In genomic region chr4:120215915-120216591, GRCm38 (mm10) we compare ENCODE assay signal across 8 mouse cellular contexts. TPM values are rescaled to one million over a fixed set of nuclear protein-coding genes. Genes with fewer than 3 reads are reported as not detected.
A peak's percentile ranks its signal among the peaks of the same experiment; 100 is the strongest.
DNase-seq lines count a peak whose midpoint lies in the region; ATAC-seq and TF ChIP-seq lines count a peak whose summit lies in the region.

No protein-coding gene starts in this region.

- DNase-seq in adrenal gland, postnatal 25 days = peak; percentile 73
- DNase-seq in embryonic facial prominence, embryonic 14.5 days (ENCODE audit: low spot score) = peak; percentile 61
- peak; percentile 71 for DNase-seq in heart, postnatal 4 days
- DNase-seq in left cerebral cortex, postnatal 14 days (ENCODE audit: low spot score in 2 of 2) = peak; percentile 58 to 68
- peak; percentile 17 for DNase-seq in thymus, postnatal 25 days

- H3K36me3 ChIP-seq in intestine, postnatal 0 days (ENCODE audit: control insufficient read depth, insufficient read depth) = no peaks in the 10 kb centered on the region
- H3K36me3 ChIP-seq in intestine, embryonic 15.5 days = no peaks in the 10 kb centered on the region
- no peaks in the 10 kb centered on the region for H3K36me3 ChIP-seq in embryonic facial prominence, embryonic 14.5 days (ENCODE audit: control insufficient read depth, insufficient read depth, low read length)
- H3K36me3 ChIP-seq in midbrain, embryonic 16.5 days (ENCODE audit: control insufficient read depth, insufficient read depth, low read length) = no peaks in the 10 kb centered on the region

- intact Hi-C loops in left cerebral cortex, postnatal 14 days (cut with DNase I) = no loop called here

- TF ChIP-seq CTCF in intestine, postnatal 0 days (IDR thresholded peaks at IDR 0.05; ENCODE audit: low read depth) = peak; percentile 80

- 0 out of 2 replicates have a peak, but pooled peaks have one; percentile 24 for ATAC-seq in intestine, postnatal 0 days
- ATAC-seq in intestine, embryonic 15.5 days = no peak
- ATAC-seq in embryonic facial prominence, embryonic 14.5 days (ENCODE audit: low read depth) = no peak
- peak; percentile 47 for ATAC-seq in midbrain, embryonic 16.5 days

- no peaks in the 10 kb centered on the region for H3K27me3 ChIP-seq in intestine, postnatal 0 days (replicated peaks; ENCODE audit: control insufficient read depth, insufficient read depth, low read length)
- no peaks in the 10 kb centered on the region for H3K27me3 ChIP-seq in intestine, embryonic 15.5 days (replicated peaks)
- H3K27me3 ChIP-seq in embryonic facial prominence, embryonic 14.5 days (replicated peaks; ENCODE audit: control insufficient read depth, insufficient read depth, low read length) = no peaks in the 10 kb centered on the region
- H3K27me3 ChIP-seq in midbrain, embryonic 16.5 days (ENCODE audit: control insufficient read depth, insufficient read depth, low read depth, low read length) = no peaks in the 10 kb centered on the region

- no peak overlapping the region for H3K4me2 ChIP-seq in intestine, postnatal 0 days (replicated peaks; ENCODE audit: low read depth)
- H3K4me2 ChIP-seq in intestine, embryonic 15.5 days (replicated peaks) = no peak overlapping the region
- no peak overlapping the region for H3K4me2 ChIP-seq in embryonic facial prominence, embryonic 14.5 days (ENCODE audit: low read depth, low read length)
- H3K4me2 ChIP-seq in midbrain, embryonic 16.5 days (ENCODE audit: low read length) = 0 out of 2 replicates have a peak overlapping the region, but pooled peaks have one; percentile 12

- no peaks in the 10 kb centered on the region for H3K4me1 ChIP-seq in intestine, postnatal 0 days (replicated peaks; ENCODE audit: control insufficient read depth, insufficient read depth, low read length)
- H3K4me1 ChIP-seq in intestine, embryonic 15.5 days (replicated peaks) = peaks cover 18% of the 10 kb centered on the region
- H3K4me1 ChIP-seq in embryonic facial prominence, embryonic 14.5 days (ENCODE audit: control insufficient read depth, insufficient read depth, low read length) = peaks cover 6% of the 10 kb centered on the region
- H3K4me1 ChIP-seq in midbrain, embryonic 16.5 days (ENCODE audit: control insufficient read depth, insufficient read depth, low read length) = no peaks in the 10 kb centered on the region

- no peaks in the 10 kb centered on the region for H3K9me3 ChIP-seq in intestine, postnatal 0 days (ENCODE audit: control insufficient read depth)
- no peaks in the 10 kb centered on the region for H3K9me3 ChIP-seq in intestine, embryonic 15.5 days
- H3K9me3 ChIP-seq in embryonic facial prominence, embryonic 14.5 days (ENCODE audit: control insufficient read depth, low read length) = no peaks in the 10 kb centered on the region
- no peaks in the 10 kb centered on the region for H3K9me3 ChIP-seq in midbrain, embryonic 16.5 days (replicated peaks; ENCODE audit: control insufficient read depth, low read length, poor library complexity, severe bottlenecking)

- no peak overlapping the region for H3K9ac ChIP-seq in intestine, postnatal 0 days (ENCODE audit: low read depth, low read length)
- no peak overlapping the region for H3K9ac ChIP-seq in intestine, embryonic 15.5 days
- H3K9ac ChIP-seq in embryonic facial prominence, embryonic 14.5 days (ENCODE audit: low read depth, low read length) = no peak overlapping the region
- H3K9ac ChIP-seq in midbrain, embryonic 16.5 days (ENCODE audit: low read depth, low read length) = no peak overlapping the region

- H3K4me3 ChIP-seq in intestine, postnatal 0 days (ENCODE audit: low read depth, low read length) = no peak overlapping the region
- H3K4me3 ChIP-seq in intestine, embryonic 15.5 days (replicated peaks) = no peak overlapping the region
- H3K4me3 ChIP-seq in embryonic facial prominence, embryonic 14.5 days (ENCODE audit: low read depth, low read length) = no peak overlapping the region
- H3K4me3 ChIP-seq in midbrain, embryonic 16.5 days (ENCODE audit: low read depth, low read length) = no peak overlapping the region

- H3K27ac ChIP-seq in intestine, postnatal 0 days (ENCODE audit: low read depth, low read length) = no peak overlapping the region
- no peak overlapping the region for H3K27ac ChIP-seq in intestine, embryonic 15.5 days
- no peak overlapping the region for H3K27ac ChIP-seq in embryonic facial prominence, embryonic 14.5 days (replicated peaks; ENCODE audit: low read depth, low read length)
- H3K27ac ChIP-seq in midbrain, embryonic 16.5 days (ENCODE audit: low read length) = no peak overlapping the region

- WGBS in intestine, postnatal 0 days = 47% methylated on average over 10 of the region's 10 CpGs
- 40% methylated on average over 10 of the region's 10 CpGs for WGBS in intestine, embryonic 15.5 days
- WGBS in embryonic facial prominence, embryonic 14.5 days = 22% methylated on average over 10 of the region's 10 CpGs
- 27% methylated on average over 10 of the region's 10 CpGs for WGBS in midbrain, embryonic 16.5 days

RNA-seq across cellular contexts. Expression of gene Edn2, which starts 55.0 kb away (rescaled TPM):
- polyA plus RNA-seq in intestine, postnatal 0 days (2015; fragmentation: Nextera tagmentation; extraction: Ambion mirVana) = 4.7 and 5.6 TPM in 2 replicates
- 5.1 and 5.2 TPM in 2 replicates for polyA plus RNA-seq in intestine, embryonic 15.5 days (2015; fragmentation: Nextera tagmentation; extraction: Ambion mirVana)
- total RNA-seq in adrenal gland, postnatal 25 days (2021) = not detected in 2 replicates
- 3.0 and 4.0 TPM in 2 replicates for polyA plus RNA-seq in embryonic facial prominence, embryonic 14.5 days (2014; fragmentation: Nextera tagmentation; extraction: Ambion mirVana)
- not detected for total RNA-seq in heart, postnatal 4 days (2021)
- not detected for total RNA-seq in left cerebral cortex, postnatal 14 days (2021)
- 0.19 TPM in 1 of 2 replicates, not detected in the other for polyA plus RNA-seq in midbrain, embryonic 16.5 days (2015; fragmentation: Nextera tagmentation; extraction: Ambion mirVana)

Comparison
In these comparisons a context has a peak if more than half of its experiments do, and no peak if none do; other contexts are left out.
1. ATAC-seq: peak in intestine, postnatal 0 days (single experiment) and midbrain, embryonic 16.5 days (single experiment); none in intestine, embryonic 15.5 days (single experiment) and embryonic facial prominence, embryonic 14.5 days (single experiment).
2. DNase-seq: peak in every context shown above with its lines; median percentile 73 in adrenal gland, postnatal 25 days; 71 in heart, postnatal 4 days; 63 in left cerebral cortex, postnatal 14 days; 61 in embryonic facial prominence, embryonic 14.5 days; 17 in thymus, postnatal 25 days.